Mouse (Mus musculus) brain, embryonic 14.5 days (tissue): ENCODE results near the gene Osbpl6.

Experiments used
- CTCF ChIP-seq: fragments of 200-500 bp; IDR thresholded peaks from 2 replicates; pipeline ENCODE4 v1.5.1; 2012; ENCODE audit warnings: inconsistent platforms, mild to moderate bottlenecking, moderate library complexity, borderline replicate concordance; ENCODE audit not compliant: insufficient read depth, insufficient read length; ENCODE audit errors: extremely low read depth
- POLR2A ChIP-seq: fragments of 200-500 bp; IDR thresholded peaks from 2 replicates; pipeline ENCODE4 v1.6.1; 2012; ENCODE audit warnings: mild to moderate bottlenecking, inconsistent platforms, borderline replicate concordance; ENCODE audit not compliant: poor library complexity, insufficient read depth, insufficient read length, severe bottlenecking; ENCODE audit errors: extremely low read depth

GRCm38 (mm10) chr2:76491371-76491770 lies 85.1 kb downstream of the Osbpl6 start:
- TF ChIP-seq POLR2A = no peak
- no peak for TF ChIP-seq CTCF
